Mouse (Mus musculus) spleen, adult 2 months (tissue): ENCODE data around the gene Abi3bp. TPM values are rescaled to one million over a fixed set of nuclear protein-coding genes. Genes with fewer than 3 reads are reported as not detected.
A peak's percentile ranks its signal among the peaks of the same experiment; 100 is the strongest.

Source experiments
- DNase-seq, 2 experiments: peaks; one replicate each; pipeline versions ENCODE4 v3.0.0 to v3.0.0-alpha.2; 2012 to 2021; ENCODE audit warnings: low spot score in 2 of 2, low read depth in 1 of 2
- H3K27ac ChIP-seq: fragments of 200-500 bp; 2 replicates; pipeline ENCODE4 v1.5.1; 2012; ENCODE audit warnings: low read length, inconsistent platforms; ENCODE audit not compliant: insufficient read depth
- H3K27me3 ChIP-seq: fragments of 200-500 bp; 2 replicates; pipeline ENCODE4 v1.6.1; 2012; ENCODE audit warnings: mild to moderate bottlenecking, moderate library complexity, low read length, inconsistent platforms; ENCODE audit not compliant: control insufficient read depth, insufficient read depth
- H3K36me3 ChIP-seq: fragments of 200-500 bp; 2 replicates; pipeline ENCODE4 v1.6.1; 2012; ENCODE audit warnings: mild to moderate bottlenecking, low read length, inconsistent platforms; ENCODE audit not compliant: control insufficient read depth, insufficient read depth
- H3K4me1 ChIP-seq: fragments of 200-500 bp; 2 replicates; pipeline ENCODE4 v1.6.1; 2011; ENCODE audit warnings: inconsistent platforms; ENCODE audit not compliant: control insufficient read depth, insufficient read depth, insufficient read length
- H3K4me3 ChIP-seq: fragments of 200-500 bp; 2 replicates; pipeline ENCODE4 v1.5.1; 2011; ENCODE audit warnings: mild to moderate bottlenecking, inconsistent platforms; ENCODE audit not compliant: insufficient read depth, insufficient read length; ENCODE audit errors: extremely low read depth
- CTCF ChIP-seq: fragments of 200-500 bp; IDR thresholded peaks from 2 replicates; pipeline ENCODE4 v1.5.1; 2011; ENCODE audit warnings: mild to moderate bottlenecking, inconsistent platforms; ENCODE audit not compliant: insufficient read depth, insufficient read length, insufficient replicate concordance; ENCODE audit errors: extremely low read depth
- POLR2A ChIP-seq: fragments of 200-500 bp; IDR thresholded peaks from 2 replicates; pipeline ENCODE4 v1.6.1; 2011; ENCODE audit warnings: low read depth, low read length, inconsistent platforms
- WGBS: fragments of 180-500 bp; shearing (Covaris S2); methylation state at CpG from one replicate; pipeline ENCODE4 v1.1.7; 2018; 5-methylcytosine and 5-hydroxymethylcytosine counted together
- polyA plus RNA-seq: library from polyadenylated mRNA; depleted of rRNA; stranded (reverse); fragments of >200 nt; gene quantifications from 2 replicates; pipeline ENCODE4 v1.2.3, GENCODE M21; 2012; rRNA removed

Abi3bp gene
- polyA plus RNA-seq, 1 experiment, result 2.3 TPM

GRCm38 (mm10) chr16:56716557-56717179 lies 239.0 kb downstream of the Abi3bp start:
- 2% methylated on average over 30 of the region's 38 CpGs for WGBS
- Histone ChIP-seq H3K36me3 (no peaks in the 10 kb centered on the region), H3K27me3 (no peaks in the 10 kb centered on the region), H3K4me1 (peaks cover 4% of the 10 kb centered on the region; the same call in 1 of the 2 replicates), H3K4me3 (peak overlapping the region; percentile 78), H3K27ac (peak overlapping the region; percentile 82)
- TF ChIP-seq CTCF, result no peak
- TF ChIP-seq POLR2A, result no peak
- peak in 1 of 2 experiments; percentile 8 for DNase-seq

DNA sequence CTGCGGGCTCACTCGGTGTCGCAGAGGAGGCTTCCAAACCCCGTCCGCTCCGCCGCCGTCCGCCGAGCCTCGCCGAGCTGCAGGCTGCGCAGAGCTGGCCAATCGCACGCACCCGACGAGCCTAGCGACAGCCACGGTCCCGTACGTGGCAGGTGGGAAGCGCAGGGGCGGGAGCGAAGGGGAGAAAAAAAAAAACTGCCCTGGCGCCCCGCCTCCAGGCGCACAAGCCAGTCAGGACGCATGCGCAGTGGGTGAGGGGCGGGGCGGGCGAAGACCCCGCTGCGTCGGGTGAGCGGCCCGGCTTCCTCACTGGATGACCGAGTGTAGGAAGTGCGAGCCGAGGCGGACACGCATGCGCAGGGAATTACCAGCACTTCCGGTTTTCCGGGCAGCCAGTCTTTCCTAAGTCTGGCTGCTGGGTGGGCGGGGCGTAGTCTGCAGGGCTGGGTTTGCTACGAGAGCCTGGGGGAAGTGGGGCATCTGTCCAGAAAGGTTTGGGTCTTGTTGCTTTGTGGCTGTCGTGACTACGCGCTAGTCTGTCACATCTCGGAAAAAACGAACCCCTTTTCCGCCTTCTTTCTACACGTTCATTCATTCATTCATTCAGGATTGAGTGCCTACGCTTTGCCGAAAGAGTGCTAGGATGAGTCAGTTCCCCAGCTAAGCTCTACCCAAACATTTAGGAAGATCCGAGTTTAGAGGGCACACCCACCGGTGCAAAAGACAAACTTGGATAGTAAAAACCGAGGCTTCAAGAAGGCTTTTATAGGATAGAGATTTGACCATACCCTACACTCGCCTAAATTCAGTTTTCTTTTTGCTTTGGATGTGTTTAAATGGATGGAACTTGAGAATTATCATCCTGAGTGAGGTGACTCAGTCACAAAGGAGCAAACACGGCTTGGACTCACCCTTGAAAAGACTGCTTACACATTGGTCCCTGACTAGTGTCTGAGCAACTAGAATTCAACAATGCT lies 239.8 kb downstream of the Abi3bp start, which contains the start of gene Tfg:
Tfg (minus strand) TSS at position 227 of the 977 bp plus-strand sequence.
- Histone ChIP-seq H3K4me1 (peaks cover 4% of the 10 kb centered on the region; the same call in 1 of the 2 replicates), H3K27me3 (no peaks in the 10 kb centered on the region), H3K4me3 (peak within 1 kb of the TSS; percentile 78), H3K27ac (peak within 1 kb of the TSS; percentile 82), H3K36me3 (no peaks in the 10 kb centered on the region)
- 1% methylated on average over 61 of the region's 62 CpGs for WGBS
- peak; percentile 88 to 96 for DNase-seq
- TF ChIP-seq CTCF (no peak), POLR2A (no peak; the same call in 1 of the 2 replicates)

DNA sequence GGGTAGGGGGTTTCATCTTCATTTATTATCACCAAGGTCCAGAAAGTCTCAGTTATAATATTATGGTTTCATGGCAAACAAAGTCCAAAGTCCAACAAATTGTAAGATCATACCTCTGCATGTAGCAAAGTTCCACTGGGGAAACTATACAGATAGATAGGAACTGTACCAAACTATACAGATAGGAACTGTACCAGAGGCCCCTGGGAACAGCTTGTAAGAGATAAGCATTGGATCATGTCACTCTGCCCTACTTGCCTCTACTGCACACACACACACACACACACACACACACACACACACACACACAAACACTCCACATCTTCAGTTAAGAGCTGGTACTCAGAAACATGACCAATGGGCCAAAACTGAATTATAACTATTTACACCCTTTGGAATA lies 241.4 kb downstream of the Abi3bp start:
- no peak for DNase-seq
- Histone ChIP-seq H3K27ac (no peak overlapping the region), H3K4me3 (no peak overlapping the region)

GRCm38 (mm10) chr16:56722357-56722756 lies 244.7 kb downstream of the Abi3bp start:
- no peak overlapping the region for H3K4me3 ChIP-seq
- 77% methylated on average over 4 of the region's 4 CpGs for WGBS
- H3K4me1 ChIP-seq, result no peaks in the 10 kb centered on the region
- DNase-seq, result no peak
- TF ChIP-seq CTCF (no peak), POLR2A (no peak)
- H3K36me3 ChIP-seq, result no peaks in the 10 kb centered on the region
- H3K27me3 ChIP-seq, result no peaks in the 10 kb centered on the region
- H3K27ac ChIP-seq, result no peak overlapping the region

More for the DNA sequence above, 241.4 kb downstream of the Abi3bp start:
- Histone ChIP-seq H3K27me3 (no peaks in the 10 kb centered on the region), H3K36me3 (no peaks in the 10 kb centered on the region), H3K4me1 (peaks cover 4% of the 10 kb centered on the region; the same call in 1 of the 2 replicates)
- TF ChIP-seq CTCF, result no peak

- Histone ChIP-seq H3K27ac (no peak overlapping the region), H3K27me3 (no peaks in the 10 kb centered on the region), H3K4me3 (no peak overlapping the region), H3K36me3 (no peaks in the 10 kb centered on the region), H3K4me1 (no peaks in the 10 kb centered on the region)
- no peak for DNase-seq
- TF ChIP-seq CTCF (no peak), POLR2A (no peak)
- WGBS, result 88% methylated on average over 10 of the region's 10 CpGs
These were observed 247.2 kb downstream of the Abi3bp start for GRCm38 (mm10) chr16:56724927-56725326.

DNA sequence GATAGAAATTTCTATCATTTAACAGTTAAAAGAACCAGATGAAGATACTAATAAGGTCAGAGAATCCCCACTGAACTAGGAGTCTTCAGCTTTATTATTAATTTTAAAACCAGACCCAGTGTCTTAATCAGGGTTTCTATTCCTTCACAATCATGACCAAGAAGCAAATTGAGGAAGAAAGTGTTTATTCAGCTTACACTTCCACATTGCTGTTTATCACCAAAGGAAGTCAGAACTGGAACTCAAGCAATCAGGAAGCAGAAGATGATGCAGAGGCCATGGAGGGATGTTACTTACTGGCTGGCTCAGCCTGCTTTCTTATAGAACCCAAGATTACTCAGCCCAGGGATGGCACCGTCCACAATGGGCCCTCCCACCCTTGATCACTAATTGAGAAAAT lies 251.4 kb downstream of the Abi3bp start:
- no peak for TF ChIP-seq CTCF
- Histone ChIP-seq H3K27me3 (no peaks in the 10 kb centered on the region), H3K4me3 (no peak overlapping the region), H3K36me3 (no peaks in the 10 kb centered on the region), H3K27ac (no peak overlapping the region), H3K4me1 (no peaks in the 10 kb centered on the region)
- WGBS, result 33% methylated on average over 1 of the region's 1 CpGs
- DNase-seq, result no peak

Other genes starting within 250 kb of the Abi3bp start
- 36.5 and 41.5 TPM in 2 replicates for gene Tfg, start 239.6 kb downstream of the Abi3bp start, polyA plus RNA-seq